Mouse (Mus musculus) telencephalon, adult 2 months (tissue): ENCODE measurements at regions not wholly inside any gene's neighbourhood (a gene's known extent, or its start where the extent isn't known, plus 50 kb on each side); places are given as distances from the start of the nearest gene placed in this dataset.
"Not testable (repeated sequence)": the region's sequence is repeated elsewhere in the genome, so short reads cannot be mapped to it uniquely, and the experiment has no call there.

ENCODE experiments used
- DNase-seq: peaks from one replicate; pipeline ENCODE4 v3.0.0-alpha.2; 2011; ENCODE audit warnings: low read depth, low spot score

DNA sequence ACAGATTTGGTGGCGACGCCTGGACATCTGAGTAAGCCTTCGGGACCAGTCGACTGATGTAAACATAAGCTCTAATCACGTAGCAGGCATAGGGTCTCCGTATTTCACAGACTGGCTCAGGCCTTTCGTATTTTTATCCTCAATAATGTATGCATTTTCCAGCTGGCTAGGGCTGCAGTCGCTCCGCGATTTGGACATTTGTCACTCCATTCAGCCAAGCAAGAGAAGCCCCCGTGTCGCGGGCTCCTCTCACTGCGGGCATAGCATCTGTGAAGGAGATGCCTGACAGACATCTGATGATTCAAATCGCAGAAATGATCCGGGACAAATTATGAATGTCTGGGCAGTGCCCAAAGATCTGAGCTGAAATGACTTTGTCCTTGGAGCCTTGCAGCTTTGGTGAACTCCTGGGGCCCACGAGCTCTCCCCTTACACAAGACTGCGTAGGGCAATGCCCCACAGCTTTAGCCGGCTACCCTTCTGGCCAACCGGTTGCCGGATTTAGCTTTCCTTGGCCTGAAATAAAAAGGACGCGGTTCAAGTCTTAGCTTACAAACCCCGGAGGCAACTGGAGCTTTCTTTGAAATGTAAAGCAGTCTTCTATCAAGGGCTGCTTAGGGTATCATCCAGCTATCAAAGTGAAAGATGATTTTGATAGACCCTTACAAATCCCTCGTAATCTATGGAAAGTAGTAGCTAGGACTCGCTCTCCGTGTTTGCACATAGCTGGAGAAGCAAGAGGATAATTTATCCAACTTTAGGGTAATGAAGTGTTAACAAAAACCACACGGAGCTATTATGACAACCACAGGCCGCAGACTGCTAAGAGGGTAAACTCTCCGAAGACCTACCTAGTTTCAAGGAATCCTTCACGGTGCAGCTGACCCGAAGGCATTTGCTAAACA lies 270.6 kb downstream of the Etnk1 start:
- DNase-seq: no peak

DNA sequence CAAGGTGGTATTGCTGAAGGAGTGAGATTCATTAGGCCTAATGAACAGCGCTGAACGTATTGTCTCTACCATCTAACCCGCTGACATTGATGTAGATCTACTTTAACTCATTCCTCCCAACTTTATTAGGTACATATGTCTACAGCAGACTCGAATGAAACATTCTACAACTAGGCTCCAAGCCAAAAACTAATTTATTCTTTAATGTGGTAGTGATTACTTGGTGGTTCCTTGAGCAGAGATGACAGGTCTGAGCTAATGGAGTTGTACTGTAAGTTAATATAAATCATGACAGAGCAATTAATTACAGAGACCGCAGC lies 271.2 kb downstream of the Etnk1 start:
- no peak for DNase-seq

DNA sequence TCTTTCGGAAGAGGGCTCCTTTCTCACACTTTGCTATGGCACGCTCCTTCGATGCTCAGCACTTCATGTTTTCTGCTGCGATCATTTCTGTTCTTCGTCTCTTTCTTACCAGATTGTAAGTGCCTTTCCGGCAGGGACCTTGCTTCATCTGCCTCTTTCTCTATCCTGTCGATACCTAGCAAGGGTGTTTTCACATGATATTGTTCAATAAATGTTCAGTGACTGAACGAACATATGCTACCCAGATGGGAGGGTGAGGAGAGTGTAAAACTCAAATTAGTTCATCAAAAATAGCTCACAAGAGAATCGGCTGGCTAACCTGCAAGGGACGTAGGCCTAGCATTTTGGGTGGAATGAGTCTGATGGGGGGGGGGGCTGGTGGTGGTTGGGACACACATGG lies 272.5 kb downstream of the Etnk1 start:
- peak; percentile 19 for DNase-seq

DNA sequence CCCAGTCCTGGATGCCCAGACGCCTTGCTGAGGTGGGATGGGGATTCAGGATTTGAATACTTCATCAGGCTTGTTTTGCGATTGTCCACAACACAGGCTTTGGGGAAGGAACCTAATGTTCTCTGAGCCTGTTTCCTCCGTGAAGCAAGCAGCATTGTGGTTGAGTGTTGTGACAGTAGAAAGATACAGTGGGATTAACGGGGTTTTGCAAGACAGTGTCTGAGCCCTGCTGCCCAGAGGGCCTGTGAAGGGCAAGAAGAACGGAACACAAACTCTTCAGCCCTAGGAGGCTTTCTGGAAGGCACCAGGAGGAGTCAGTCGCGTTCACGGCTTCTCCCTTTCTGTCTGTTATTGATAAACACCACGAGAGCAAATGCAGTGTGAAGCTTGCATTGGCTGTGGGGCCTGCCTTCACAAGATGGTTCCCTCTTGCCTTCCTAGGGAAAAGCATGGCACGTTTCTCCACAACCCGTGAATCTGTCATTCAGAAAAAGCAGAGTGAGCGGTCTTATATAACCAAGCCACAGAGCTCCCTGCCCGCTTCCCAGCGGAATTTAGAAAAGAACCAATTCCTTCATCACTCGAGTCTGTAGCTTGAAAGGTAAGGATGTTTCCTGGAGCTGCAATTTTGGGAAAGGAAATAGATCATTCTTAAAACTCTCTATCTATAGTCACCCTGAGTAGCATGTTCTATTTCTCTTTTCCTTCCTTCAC lies 273.4 kb downstream of the Etnk1 start:
- DNase-seq: peak; percentile 35

DNA sequence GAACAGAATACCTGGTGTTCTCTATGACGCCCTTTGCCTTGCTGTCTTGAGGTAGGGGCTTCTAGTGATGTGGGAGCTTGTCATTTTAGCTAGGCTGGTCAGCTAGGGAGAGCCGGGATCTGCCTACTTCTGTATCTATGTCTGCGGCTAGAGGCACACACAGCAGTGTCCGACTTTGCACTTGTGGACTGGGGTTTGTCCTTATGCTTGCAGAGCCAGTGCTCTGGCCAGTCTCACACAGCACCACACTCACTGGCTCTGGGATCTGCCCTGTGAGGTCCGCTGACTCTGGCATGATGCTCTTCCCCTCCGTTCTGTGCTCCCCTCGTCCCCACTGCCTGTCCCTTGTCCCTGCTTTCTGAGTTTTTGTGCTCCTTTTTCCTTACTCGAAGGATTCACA lies 275.3 kb downstream of the Etnk1 start:
- DNase-seq: no peak

DNA sequence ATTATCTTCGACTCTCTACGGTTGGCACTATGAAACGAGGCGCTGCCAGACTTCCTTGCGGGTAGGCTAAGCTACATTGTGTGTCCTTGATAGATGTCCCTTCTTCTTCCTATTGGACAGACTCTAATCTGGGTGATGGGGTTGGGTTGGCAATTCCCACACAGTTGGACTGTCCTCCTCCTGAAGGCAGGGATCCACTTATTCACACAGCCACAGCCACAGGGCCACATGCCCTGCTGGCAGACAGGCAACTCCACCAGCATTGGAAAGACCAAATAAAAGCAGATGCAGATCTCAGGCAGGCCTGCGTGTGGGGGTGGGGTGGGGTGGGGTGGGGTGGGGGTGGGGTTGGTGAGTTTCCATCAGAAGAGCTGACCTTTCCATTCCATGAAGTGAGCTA lies 276.4 kb downstream of the Etnk1 start:
- DNase-seq: no peak

DNA sequence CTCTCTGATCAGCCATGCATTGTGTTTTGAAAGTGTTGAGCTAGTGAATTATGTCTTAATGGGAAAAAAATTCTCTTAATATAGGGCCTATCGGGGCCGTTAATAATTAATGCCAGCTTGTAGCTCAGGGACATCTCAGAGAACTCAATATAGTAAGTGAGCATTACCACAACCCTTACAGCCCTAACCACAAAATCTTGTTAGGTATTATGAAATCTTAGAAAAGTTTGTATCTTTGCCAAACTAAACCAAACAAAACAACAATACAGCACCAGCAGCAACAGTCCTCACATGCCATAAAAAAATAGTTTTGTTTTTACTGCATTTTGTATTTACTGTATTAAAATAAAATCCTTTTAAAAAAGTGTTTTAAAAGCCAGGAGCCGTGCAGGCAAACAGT lies 277.8 kb downstream of the Etnk1 start:
- no peak for DNase-seq

DNA sequence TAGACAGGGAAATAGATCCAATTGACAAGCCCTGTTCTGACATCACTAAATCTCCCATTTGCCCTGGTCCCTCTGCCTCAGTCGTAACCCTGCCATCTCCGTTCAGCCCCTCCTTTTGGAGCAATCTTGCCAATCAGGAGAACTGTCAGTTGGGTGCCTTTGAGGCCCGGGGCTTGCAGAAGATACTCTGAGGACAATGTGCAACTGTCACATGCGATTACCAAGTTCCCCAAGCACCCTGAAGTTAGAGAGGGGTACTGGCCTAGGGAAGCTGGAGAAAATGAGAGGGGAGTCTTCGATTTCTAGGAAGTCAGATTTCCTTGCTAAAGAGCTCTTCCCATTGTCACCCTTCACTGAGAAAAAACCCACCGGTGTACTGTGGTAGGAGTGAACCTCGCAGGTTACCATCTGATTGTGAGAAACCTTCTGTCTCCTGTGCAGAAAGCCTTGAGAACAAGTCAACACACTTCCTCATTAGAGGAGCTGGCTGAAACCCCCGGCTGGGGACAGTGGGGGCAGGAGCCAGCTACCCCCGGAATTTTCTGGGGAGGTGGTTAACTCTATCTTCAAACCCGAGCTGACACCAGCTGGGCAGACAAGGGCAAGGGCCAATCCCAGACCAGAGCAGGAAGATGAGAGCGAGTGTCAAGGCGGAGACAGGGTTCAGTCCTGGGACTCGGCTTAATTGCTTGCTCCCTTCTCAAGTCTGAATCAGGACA lies 279.0 kb downstream of the Etnk1 start:
- no peak for DNase-seq

DNA sequence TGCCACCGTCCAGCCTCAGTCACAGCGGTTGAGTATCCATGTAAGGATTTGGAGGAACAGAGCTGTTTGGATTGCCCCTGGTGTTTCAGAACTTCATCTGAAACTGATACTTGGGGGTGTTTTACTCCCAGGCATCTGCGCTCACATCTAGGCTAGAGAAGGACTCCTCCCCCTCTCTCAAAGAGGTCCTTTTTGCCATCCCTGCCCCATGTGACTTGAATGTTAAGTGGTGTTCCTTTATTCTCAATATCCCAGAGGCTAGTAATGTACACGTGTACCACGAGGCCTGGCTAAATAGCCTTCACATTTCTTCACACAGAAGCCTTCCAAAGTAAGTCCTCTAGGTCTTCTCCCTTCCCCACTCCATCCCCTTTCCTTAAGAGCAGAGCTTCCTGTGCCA lies 280.0 kb downstream of the Etnk1 start:
- no peak for DNase-seq

DNA sequence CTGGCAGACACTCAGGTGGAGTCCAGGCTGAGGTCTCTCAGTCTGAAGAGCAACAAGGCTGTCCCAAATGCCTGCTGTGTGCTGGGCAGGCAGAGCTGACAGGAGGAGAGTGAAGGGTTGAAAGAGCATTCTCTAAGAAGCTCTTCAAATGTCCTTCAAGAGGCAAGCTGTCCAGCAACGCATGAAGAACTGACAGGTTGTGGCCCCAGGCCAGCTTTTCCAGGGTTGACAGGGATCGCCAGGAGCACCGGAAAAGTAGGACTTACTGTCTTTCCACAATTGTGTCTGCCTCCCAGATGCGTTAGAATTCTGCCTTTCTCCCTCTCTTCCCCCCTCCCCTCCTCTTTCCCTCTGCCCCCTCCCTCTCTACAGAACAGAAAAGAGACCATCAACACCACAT lies 282.1 kb downstream of the Etnk1 start:
- DNase-seq: no peak

DNA sequence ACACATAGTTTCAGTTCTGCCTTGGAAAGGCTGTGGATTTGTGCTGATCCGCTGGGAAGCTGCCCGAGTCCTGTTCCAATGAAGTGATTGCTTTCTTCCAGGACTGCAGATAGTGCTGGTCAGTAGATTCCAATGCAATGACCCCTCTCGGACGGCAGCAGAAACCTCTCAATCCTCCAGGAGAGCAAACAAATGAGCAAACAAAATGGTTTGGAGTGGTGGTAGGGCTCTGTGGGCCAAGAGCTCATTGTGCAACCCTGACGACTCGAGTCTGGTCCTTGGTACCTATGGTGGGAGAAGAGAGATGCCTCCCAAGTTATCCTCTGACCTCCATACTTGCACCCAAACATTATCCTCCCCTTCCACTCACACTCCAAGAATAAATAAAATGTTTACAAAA lies 284.8 kb downstream of the Etnk1 start:
- no peak for DNase-seq

DNA sequence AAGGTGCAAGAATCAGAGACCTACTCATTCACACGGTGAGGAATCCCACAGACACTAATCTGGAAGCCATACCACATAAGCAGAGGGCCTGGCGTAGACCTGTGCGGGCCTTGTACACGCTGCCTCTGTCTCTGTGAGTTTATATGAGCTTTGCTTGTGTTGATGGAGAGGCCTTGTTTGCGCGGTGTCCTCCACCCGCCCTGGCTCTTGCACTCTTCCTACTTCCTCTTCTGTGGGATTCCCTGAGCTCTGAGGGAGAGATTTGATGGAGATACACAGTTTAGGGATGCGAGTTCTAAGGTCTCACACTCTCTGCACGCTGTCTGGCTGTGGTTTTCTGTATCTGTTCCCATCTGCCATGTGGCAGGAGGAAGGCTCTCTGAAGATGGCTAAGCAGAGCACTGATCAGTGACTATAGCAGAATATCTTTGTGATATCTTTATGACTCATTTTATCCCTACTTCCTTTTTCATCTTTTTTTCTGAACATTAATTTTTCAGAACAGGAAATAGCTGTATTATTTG lies 287.7 kb downstream of the Etnk1 start:
- DNase-seq: no peak

DNA sequence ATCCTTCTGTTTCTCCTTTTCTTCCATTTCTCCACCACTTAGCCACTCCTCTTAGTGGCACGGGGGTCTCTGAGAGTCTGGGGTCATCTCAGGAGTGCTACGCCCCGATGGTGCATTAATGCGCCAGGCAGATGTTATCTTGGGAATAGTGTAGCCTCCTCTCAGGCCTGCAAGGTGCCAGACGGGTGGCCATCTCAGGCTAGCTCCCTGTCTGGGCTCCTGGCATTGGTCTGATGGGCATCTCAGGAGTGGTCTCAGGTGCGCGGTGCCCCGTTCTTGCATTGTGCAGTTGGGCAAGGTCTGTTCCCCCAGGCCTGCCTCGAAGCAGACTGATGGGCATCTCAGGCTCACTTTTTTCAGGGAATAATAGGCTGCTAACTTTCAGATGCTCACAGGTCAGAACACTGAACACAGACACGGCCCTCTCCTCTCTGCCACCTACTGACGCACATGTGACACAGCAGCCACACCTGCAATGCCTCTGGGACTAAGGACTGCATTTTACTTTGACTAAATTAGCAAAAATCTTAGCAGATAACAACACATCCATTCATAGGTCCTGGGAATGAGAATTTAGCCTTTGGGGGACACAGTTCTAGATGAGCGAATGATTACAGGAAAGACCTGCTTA lies 298.0 kb downstream of the Etnk1 start:
- DNase-seq: no peak

DNA sequence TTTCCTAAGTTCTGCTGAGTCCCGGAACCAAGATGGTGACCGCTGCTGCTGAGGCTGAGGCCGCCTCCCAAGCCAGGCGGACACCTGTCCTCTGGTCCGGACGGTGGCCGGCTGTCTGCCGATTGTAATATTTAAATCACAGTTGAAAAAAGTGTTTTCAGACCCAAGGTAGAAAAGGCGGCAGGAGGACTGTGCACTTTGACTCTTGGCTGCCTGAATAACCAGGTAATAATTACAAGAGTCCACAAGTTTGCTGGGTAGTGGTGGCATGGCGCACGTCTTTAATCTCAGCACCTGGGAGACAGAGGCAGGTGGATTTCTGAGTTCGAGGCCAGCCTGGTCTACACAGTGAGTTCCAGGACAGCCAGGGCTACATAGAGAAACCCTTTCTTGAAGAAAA lies 305.7 kb downstream of the Etnk1 start:
- not testable (repeated sequence) for DNase-seq

DNA sequence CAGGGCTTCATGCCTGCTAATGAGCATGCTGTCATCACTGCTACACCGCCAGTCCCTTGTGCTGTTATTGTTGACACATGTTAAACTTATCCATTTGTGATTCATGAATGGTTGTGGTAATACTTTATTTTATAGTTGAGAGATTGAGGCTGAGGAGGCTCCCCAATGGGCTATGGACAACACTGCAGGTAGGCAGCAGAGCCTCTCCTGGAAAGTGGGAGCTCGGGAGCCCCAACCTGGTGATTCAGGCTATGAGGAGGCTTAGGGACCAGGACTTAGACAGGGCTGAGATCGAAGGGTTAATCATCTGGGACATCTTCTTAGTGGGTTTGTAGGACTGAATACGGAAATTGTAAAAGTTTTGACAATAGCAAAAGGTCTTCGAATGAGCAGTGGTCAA lies 307.4 kb downstream of the Etnk1 start:
- DNase-seq: no peak

DNA sequence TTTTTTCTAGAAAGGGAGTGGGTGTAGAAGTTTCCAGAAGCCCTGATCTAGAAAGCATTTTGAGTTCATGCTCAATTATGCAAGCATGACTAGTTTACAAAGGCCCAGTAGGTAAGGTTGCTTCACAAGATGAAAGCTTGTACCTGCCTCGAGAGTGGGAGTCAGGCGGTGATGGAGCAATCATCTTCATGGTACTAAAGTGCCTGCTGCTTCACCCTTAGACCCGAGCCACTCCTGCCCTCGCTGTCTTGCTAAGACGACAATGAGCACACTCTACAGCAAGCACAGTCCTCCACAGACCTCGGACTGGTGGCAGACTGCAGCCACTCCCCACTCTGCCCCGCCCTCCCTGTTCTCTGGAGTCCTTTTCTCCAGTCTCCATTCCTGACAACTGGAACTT lies 308.3 kb downstream of the Etnk1 start:
- no peak for DNase-seq

DNA sequence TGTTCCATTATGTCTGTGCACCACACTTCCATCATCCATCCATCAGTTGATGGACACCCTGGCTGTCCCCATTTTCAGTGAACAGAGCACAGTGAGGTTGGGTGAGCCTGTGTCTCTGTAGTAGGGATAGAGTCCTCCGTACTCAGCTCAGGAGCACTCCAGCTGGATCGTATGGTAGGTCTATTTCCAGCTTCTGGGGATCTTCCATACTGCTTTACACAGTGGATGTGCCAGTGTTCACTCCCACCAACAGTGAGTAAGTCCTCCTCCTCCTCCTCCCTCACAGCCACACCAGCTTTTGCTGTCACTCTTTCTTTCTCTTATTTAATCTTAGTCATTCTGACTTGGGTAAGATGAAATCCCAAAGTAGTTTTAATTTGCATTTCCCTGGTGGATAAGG lies 310.4 kb downstream of the Etnk1 start:
- DNase-seq: peak; percentile 79

DNA sequence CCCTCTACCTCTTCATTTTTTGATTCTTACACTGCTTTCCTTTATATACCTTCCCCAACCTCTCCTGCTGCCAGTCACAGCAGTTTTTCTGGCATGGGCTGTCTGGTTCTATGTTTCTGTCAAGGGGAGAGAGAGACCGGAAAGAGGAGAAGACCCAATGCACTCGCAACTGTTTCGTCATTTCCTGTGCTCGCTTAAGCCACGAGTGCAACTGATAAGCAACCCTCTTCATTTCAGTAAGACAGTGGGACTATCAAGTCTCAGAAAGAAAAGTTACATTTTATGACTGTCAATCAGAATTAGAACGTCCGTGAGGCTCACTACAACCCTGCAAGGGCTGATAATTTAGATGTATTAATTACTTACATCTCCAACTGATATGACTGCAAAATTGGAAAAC lies 312.2 kb downstream of the Etnk1 start:
- no peak for DNase-seq

DNA sequence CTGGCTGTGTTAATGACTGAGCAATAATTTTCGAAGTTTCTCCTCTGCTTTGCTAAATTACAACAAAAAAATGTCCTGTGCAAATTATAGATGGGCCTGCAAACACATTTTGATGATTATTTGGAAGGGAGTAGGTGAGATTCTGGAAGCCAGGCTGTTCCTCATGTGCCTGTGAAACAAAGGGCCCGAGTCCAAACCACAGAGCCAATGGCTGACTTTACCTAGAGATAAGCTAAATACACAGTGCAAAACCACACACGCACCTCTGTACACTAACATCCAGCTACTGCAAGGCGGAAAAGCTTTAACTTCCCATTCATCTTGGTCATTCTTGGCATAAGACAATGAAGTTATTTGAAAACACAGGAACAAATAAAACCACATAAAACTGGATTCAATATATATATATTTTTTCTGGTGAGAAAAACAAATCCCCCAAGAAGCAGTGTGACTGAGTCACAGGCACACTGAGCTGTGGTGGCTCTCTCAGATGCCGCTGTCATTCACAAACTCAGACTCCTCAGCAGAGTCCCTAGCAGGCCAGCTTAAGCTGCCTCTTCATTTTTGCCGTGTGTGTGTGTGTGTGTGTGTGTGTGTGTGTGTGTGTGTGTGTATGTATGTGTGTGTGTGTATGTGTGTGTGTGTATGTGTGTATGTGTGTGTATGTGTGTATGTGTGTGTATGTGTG lies 312.8 kb downstream of the Etnk1 start:
- no peak for DNase-seq

DNA sequence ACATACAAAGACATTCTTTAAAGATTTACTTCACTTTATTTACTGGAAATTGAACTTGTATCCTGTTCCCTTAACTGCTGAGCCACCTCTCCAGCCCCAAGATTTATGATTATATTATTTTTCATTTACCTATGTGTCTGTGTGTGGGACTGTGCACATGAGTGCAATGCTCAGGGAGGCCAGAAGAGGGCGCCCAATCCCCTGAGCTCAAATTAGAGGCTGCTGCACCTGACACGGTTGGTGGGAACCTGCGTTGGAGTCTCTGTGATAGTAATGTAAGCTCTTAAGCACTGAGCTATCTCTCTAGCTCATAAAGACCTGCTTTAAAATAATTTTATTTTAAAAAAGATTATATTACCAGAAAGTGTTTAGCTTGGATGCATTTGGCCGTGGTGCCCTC lies 315.3 kb downstream of the Etnk1 start:
- DNase-seq: no peak

DNA sequence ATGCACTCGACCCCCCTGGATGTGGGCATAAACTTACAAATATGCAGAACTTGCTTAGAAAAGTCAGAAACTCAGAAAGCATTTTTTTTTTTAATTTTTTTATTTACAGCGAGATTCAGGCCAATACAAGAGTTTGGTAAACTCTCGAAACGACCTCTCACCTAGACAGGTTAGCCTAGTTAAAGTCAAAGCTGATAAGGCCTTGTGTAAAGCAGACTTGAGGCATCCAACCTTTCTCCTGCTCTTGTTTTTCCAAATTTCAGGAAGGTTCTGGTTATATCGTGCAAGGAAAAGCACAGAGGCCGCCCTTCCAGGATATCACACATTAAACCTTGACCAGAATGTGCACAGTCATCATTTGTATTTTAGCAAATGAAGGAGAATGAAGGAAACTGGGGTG lies 315.8 kb downstream of the Etnk1 start:
- DNase-seq: no peak
